Mouse (Mus musculus) bone marrow, adult 2 months (tissue): ENCODE data around the gene Slc44a3. TPM values are rescaled to one million over a fixed set of nuclear protein-coding genes. Genes with fewer than 3 reads are reported as not detected.
A peak's percentile ranks its signal among the peaks of the same experiment; 100 is the strongest.

Source experiments
- H3K27ac ChIP-seq: fragments of 200-500 bp; 2 replicates; pipeline ENCODE4 v1.5.1; 2012; ENCODE audit warnings: low read depth, mild to moderate bottlenecking, control low read depth, inconsistent platforms, low read length; ENCODE audit not compliant: control insufficient read depth, poor library complexity, insufficient read depth
- H3K4me1 ChIP-seq: fragments of 200-500 bp; 2 replicates; pipeline ENCODE4 v1.6.1; 2011; ENCODE audit warnings: low read length; ENCODE audit not compliant: control insufficient read depth, insufficient read depth
- H3K4me3 ChIP-seq: fragments of 200-500 bp; replicated peaks from 2 replicates; pipeline ENCODE3; 2011; ENCODE audit warnings: mild to moderate bottlenecking, low read depth, low read length, control low read depth; ENCODE audit not compliant: control insufficient read depth
- CTCF ChIP-seq: fragments of 200-500 bp; IDR thresholded peaks from 2 replicates; pipeline ENCODE4 v1.5.1; 2011; ENCODE audit warnings: low read length, control low read depth; ENCODE audit not compliant: control insufficient read depth, insufficient read depth
- POLR2A ChIP-seq: fragments of 200-500 bp; IDR thresholded peaks from 2 replicates; pipeline ENCODE4 v1.6.1; 2011; ENCODE audit warnings: low read depth, mild to moderate bottlenecking, control low read depth, low read length, borderline replicate concordance; ENCODE audit not compliant: control insufficient read depth
- WGBS: fragments of 180-500 bp; shearing (Covaris S2); methylation state at CpG from one replicate; pipeline ENCODE4 v1.1.7; 2018; 5-methylcytosine and 5-hydroxymethylcytosine counted together
- polyA plus RNA-seq: library from polyadenylated mRNA; stranded (reverse); fragments of >200 nt; gene quantifications from 2 replicates; pipeline ENCODE4 v1.2.4, GENCODE M21; 2011; ENCODE audit warnings: low replicate concordance; ENCODE audit not compliant: missing spikeins, insufficient read depth, insufficient read length

Gene Slc44a3
- polyA plus RNA-seq, 1 experiment: 1.3 TPM

DNA sequence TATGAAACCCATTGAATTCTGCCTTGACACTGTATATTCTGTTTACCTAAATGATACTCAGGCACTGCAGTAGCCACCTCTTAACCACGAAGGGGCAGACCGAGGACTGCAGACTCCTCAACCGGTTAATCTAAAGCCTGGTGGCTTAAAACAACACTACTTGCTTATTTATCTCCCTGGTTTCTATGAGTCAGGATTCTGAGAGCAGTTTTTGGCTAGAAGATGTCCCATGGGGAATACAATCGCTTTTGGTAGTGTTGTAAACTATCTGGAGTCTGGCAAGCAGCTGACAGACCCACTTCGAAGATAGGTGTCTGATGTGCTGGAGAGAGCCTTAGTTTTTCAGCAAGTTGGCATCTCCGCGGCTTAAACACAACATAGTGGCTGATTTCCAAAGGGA is 41.7 kb upstream of the Slc44a3 start:
- Histone ChIP-seq H3K4me1 (peaks cover 11% of the 10 kb centered on the region), H3K4me3 (no peak overlapping the region), H3K27ac (no peak overlapping the region)
- TF ChIP-seq CTCF (no peak), POLR2A (no peak)
- WGBS: 76% methylated on average over 7 of the region's 7 CpGs

DNA sequence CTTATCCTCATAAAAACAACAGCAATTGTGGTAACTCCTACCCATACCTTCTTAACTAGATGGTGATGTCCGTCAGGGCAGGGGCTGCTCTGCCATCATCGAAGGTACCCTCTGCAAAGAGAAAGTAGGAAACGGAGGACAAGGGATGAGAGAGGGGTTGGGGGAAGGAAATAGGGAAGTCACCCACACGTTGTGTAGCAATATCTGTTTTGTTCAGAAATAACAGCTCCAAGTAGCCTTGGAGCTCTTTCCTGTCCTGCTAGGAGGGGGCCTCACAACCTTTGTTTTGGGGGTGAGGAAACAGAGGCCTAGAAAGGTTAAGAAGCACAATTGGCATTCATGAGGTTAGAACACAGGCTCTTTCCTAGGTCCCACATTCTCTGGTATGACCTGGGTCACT is 39.3 kb upstream of the Slc44a3 start:
- H3K27ac ChIP-seq: peak overlapping the region; percentile 89
- H3K4me1 ChIP-seq: peaks cover 8% of the 10 kb centered on the region
- WGBS: 13% methylated on average over 4 of the region's 4 CpGs
- peak overlapping the region; percentile 60 for H3K4me3 ChIP-seq
- TF ChIP-seq POLR2A (no peak), CTCF (no peak)

DNA sequence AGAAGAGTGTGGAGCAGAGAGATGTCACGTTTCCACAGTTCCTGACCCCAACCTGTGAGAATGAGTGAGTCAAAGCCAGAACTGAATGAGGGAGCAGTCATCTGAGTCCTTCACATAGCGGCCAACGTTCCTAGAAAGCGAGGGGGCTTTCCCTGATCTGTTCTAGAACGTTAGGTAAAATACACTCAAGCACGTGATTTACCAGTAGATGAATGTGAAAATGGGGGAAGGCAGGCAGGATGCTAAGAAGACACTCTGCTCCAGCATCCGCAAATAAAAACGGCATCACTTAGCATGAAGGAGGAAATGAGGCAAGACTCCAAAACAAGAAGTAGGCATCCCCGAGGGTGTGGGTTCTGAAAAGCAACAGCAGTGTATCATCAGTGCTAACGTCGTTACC is 38.4 kb upstream of the Slc44a3 start:
- Histone ChIP-seq H3K4me3 (no peak overlapping the region), H3K4me1 (peaks cover 8% of the 10 kb centered on the region), H3K27ac (peak overlapping the region; percentile 9; the same call in 1 of the 2 replicates)
- TF ChIP-seq POLR2A: no peak
- no peak for TF ChIP-seq CTCF
- 22% methylated on average over 11 of the region's 11 CpGs for WGBS

DNA sequence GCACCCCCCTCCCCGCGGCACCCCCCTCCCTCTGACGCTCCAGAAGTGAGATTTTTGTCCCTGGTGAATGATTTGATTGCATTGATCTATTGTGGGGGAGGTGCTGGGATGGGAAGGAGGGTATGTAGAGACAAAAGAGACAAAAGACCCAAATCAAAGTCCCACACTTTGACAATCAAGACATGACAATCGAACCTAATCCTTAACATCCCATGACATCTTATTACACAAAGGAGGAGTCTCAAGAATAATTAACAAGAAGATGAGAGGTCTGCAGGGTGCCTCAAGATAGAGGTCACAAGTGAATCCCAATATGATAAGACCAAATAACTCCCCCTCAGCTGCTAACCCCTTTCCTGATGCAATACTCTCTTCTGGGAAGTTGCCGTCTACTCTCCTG is 37.6 kb upstream of the Slc44a3 start:
- 81% methylated on average over 5 of the region's 5 CpGs for WGBS
- H3K27ac ChIP-seq: no peak overlapping the region
- H3K4me3 ChIP-seq: no peak overlapping the region
- no peak for TF ChIP-seq POLR2A
- peaks cover 8% of the 10 kb centered on the region for H3K4me1 ChIP-seq

DNA sequence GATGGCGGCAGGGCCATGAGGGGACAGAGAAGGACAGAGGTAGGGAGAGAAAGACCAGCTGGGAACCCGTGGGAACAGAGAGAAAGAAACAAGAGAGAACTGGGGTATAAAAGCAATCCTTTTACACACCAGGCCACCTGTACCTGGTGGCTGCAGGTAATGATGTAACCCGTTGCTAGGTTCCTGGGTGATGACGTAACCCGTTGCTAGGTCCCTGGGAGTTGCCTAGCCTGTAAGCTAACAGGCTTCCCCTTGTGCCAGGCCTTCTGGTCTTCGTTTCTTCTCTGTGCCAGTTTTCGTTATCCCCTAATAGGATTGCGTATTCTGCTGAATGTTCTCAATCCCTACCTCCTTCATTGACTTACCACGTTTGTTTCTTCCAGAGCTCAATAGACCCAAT is 36.8 kb upstream of the Slc44a3 start:
- WGBS: 65% methylated on average over 9 of the region's 9 CpGs
- no peak overlapping the region for H3K4me3 ChIP-seq
- no peak for TF ChIP-seq CTCF
- no peak overlapping the region for H3K27ac ChIP-seq
- H3K4me1 ChIP-seq: peaks cover 8% of the 10 kb centered on the region

DNA sequence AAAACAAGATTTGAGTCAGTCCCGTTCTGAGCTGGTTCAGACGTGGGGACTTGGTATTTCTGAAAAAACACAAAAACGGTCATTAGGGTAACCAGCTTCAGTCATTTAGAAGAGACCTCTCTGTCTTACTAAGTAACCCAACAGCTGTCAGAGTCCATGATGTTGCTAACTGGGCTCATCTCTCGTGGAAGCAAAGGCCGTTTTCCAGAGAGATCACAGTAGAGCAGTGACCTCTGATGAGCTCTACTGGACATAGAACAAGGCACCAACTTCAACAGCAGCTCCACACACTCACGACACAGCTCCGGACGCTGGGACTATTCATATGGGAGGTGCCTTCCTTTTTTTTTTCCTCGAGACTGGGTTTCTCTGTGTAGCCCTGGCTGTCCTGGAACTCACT is 35.7 kb upstream of the Slc44a3 start:
- no peak for TF ChIP-seq CTCF
- no peak for TF ChIP-seq POLR2A
- 82% methylated on average over 9 of the region's 9 CpGs for WGBS
- Histone ChIP-seq H3K4me3 (no peak overlapping the region), H3K27ac (no peak overlapping the region), H3K4me1 (peaks cover 8% of the 10 kb centered on the region)

DNA sequence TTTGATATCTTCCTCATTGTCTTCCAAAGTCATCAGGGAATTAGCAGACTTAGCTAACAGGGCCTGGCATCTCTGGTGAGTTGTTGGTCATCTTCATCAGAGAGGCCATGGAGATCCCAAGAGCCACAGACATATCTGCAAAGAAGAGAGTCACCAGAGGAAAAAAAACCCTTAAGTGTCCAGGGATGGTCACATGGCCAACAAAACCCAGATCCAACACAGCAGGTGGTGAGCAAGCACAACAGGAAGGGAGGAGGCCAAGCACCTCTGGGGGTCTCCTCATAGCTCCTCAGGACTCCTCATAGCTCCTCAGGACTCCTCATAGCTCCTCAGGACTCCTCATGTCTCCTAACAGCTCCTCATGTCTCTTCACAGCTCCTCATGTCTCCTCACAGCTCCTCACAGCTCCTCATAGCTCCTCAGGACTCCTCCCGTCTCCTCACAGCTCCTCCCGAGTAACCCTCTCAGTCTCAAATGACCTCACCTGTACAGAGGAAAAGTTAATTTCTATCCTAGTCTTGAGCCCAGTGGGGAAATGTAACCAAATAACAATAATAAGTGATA is 35.2 kb upstream of the Slc44a3 start:
- no peak overlapping the region for H3K4me3 ChIP-seq

DNA sequence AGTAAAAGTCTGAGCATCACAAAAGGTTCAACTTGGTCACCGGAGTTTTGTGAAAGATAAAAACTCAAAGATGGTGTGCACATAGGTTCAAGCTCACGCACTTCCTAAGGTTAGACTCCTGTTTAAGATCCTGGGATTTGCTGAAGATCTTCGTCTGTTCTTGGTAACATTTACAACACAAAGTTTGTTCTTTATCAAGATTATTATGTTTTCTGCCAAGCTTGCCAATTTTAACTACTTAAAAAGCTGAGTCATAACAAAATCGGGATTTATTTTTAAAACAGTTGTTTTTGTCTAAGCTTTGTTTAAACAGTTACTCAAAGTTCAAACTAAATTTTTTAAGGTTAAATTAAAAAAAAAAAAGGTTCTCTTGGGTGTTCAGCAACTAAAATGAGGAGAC is 34.7 kb upstream of the Slc44a3 start:
- 50% methylated on average over 4 of the region's 4 CpGs for WGBS
- TF ChIP-seq CTCF: no peak
- Histone ChIP-seq H3K4me1 (peaks cover 7% of the 10 kb centered on the region), H3K4me3 (no peak overlapping the region), H3K27ac (no peak overlapping the region)

More for the DNA sequence above, 35.2 kb upstream of the Slc44a3 start:
- TF ChIP-seq POLR2A (no peak), CTCF (no peak)
- H3K27ac ChIP-seq: no peak overlapping the region
- peaks cover 8% of the 10 kb centered on the region for H3K4me1 ChIP-seq
- WGBS: 76% methylated on average over 2 of the region's 2 CpGs

DNA sequence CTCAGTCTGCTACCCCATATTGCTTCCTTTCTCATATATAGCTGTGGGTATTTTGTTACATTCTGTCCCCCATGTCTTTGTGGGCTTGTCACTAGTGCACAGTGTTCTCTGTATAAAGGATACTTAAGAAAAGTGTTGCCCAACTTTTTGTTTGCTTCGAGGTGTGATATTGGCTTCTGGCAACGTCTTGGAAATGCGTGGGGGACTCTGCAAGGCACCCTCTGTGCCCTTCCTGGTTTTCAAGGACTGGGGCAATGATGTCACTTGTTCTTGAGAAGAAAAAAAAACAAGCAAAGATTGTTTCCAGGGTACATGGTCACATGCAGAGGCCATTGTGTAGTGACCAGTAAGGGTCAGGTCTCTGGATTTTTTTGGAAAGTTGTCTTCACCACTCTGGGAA is 29.6 kb upstream of the Slc44a3 start:
- Histone ChIP-seq H3K4me3 (no peak overlapping the region), H3K4me1 (no peaks in the 10 kb centered on the region), H3K27ac (no peak overlapping the region)
- TF ChIP-seq CTCF (no peak), POLR2A (no peak)
- 69% methylated on average over 3 of the region's 3 CpGs for WGBS
